Mouse (Mus musculus) testis, adult 2 months (tissue): ENCODE measurements at regions not wholly inside any gene's neighbourhood (a gene's known extent, or its start where the extent isn't known, plus 50 kb on each side); places are given as distances from the start of the nearest gene placed in this dataset.

Experiments
- H3K27ac ChIP-seq: fragments of 200-500 bp; 2 replicates; pipeline ENCODE4 v1.5.1; 2012; ENCODE audit warnings: low read depth, low read length; ENCODE audit not compliant: control insufficient read depth, insufficient read depth
- H3K27me3 ChIP-seq: fragments of 200-500 bp; 2 replicates; pipeline ENCODE4 v1.6.1; 2012; ENCODE audit warnings: mild to moderate bottlenecking, low read length, moderate library complexity; ENCODE audit not compliant: control insufficient read depth, insufficient read depth
- H3K36me3 ChIP-seq: fragments of 200-500 bp; 2 replicates; pipeline ENCODE4 v1.6.1; 2012; ENCODE audit warnings: mild to moderate bottlenecking, low read length; ENCODE audit not compliant: control insufficient read depth, insufficient read depth
- H3K4me1 ChIP-seq: fragments of 200-500 bp; 2 replicates; pipeline ENCODE4 v1.6.1; 2012; ENCODE audit warnings: low read length; ENCODE audit not compliant: control insufficient read depth, insufficient read depth
- H3K4me3 ChIP-seq: fragments of 200-500 bp; 2 replicates; pipeline ENCODE4 v1.5.1; 2012; ENCODE audit warnings: low read depth, mild to moderate bottlenecking, low read length, moderate library complexity, mixed read lengths; ENCODE audit not compliant: control insufficient read depth
- CTCF ChIP-seq: fragments of 200-500 bp; IDR thresholded peaks from 2 replicates; pipeline ENCODE4 v1.5.1; 2012; ENCODE audit warnings: low read depth, mild to moderate bottlenecking, inconsistent platforms, low read length, moderate library complexity; ENCODE audit not compliant: control insufficient read depth, insufficient read depth, insufficient replicate concordance
- POLR2A ChIP-seq: fragments of 200-500 bp; IDR thresholded peaks from 2 replicates; pipeline ENCODE4 v1.6.1; 2012; ENCODE audit warnings: low read depth, mild to moderate bottlenecking, inconsistent platforms, low read length, moderate library complexity; ENCODE audit not compliant: control insufficient read depth

- TF ChIP-seq POLR2A (no peak), CTCF (no peak)
- H3K27me3 ChIP-seq = no peaks in the 10 kb centered on the region
- H3K4me1 ChIP-seq = no peaks in the 10 kb centered on the region
- H3K36me3 ChIP-seq = no peaks in the 10 kb centered on the region
- no peak overlapping the region for H3K4me3 ChIP-seq
- H3K27ac ChIP-seq = no peak overlapping the region
These were observed 88.5 kb upstream of the Rnf32 start for GRCm38 (mm10) chr5:29107276-29107675.

DNA sequence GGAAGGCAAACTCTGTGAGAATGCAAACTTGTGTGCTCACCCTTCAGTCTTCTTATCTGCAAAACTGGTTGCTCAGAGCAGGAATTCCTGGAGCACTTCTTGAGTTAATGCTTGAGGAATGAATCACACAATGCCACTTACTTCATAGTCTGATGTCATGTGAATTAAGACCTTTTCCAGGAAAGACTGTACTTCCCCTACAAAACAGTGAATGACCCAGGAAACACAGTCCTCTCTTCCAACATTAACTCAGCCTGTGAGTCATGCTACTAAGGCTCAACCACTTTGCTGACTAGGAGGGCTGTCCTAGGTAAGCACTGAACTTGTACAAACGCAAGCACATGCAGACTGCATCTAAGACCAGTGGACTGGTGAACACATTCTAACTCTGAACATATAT lies 112.5 kb upstream of the Rnf32 start:
- Histone ChIP-seq H3K36me3 (no peaks in the 10 kb centered on the region), H3K27me3 (no peaks in the 10 kb centered on the region), H3K27ac (no peak overlapping the region), H3K4me3 (no peak overlapping the region), H3K4me1 (no peaks in the 10 kb centered on the region)
- TF ChIP-seq POLR2A (no peak), CTCF (no peak)

GRCm38 (mm10) chr5:29054393-29054792 lies 141.4 kb upstream of the Rnf32 start:
- H3K36me3 ChIP-seq = no peaks in the 10 kb centered on the region
- no peak overlapping the region for H3K27ac ChIP-seq
- TF ChIP-seq POLR2A (no peak), CTCF (no peak)
- H3K27me3 ChIP-seq = no peaks in the 10 kb centered on the region
- H3K4me3 ChIP-seq = no peak overlapping the region
- no peaks in the 10 kb centered on the region for H3K4me1 ChIP-seq

DNA sequence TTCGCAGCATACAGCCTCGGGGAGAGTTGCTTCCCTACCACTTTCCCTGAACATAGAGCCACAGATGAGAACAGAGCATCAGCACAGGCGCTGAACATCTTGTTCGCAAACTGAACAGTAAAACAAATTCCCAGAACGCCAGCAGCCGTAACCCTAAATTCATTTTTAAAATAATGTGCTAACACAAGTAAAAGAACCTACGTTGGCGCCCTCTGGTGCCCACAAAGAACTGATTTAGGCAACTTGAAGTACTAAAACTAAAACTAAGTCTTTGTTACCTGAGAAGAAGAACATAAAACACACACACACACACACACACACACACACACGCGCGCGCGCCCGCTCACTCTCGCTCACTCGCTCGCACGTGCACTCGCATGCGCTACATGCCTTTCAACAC lies 159.2 kb upstream of the Rnf32 start:
- H3K4me3 ChIP-seq = no peak overlapping the region
- no peaks in the 10 kb centered on the region for H3K4me1 ChIP-seq
- TF ChIP-seq CTCF = no peak
- TF ChIP-seq POLR2A = no peak
- H3K36me3 ChIP-seq = no peaks in the 10 kb centered on the region
- no peaks in the 10 kb centered on the region for H3K27me3 ChIP-seq
- H3K27ac ChIP-seq = no peak overlapping the region

DNA sequence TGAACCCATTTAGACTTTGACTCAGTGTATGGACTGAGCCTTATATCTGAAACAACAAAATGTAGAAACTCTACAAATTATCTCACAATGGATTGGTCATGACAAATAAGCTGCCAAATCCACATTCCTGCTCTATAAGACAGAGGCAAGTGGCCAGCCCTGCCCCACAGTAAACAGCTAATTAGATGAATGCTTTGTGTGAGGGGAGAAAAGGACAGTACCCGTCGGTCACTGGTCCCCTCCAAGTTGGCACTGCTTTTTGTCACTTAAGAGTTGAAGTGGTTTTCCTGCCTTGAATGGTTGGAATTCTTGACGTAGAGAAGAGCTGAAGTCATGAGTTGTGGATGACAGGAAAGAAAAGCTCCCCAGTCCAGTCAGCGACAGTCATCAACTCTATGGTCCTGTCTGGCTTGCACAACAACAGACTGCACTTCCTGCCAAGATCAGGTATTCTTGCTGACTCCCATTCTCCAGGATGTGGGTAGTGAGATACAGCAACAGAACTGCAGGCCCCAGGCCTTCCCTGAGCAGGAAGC lies 162.3 kb upstream of the Rnf32 start:
- H3K36me3 ChIP-seq = no peaks in the 10 kb centered on the region
- H3K27ac ChIP-seq = no peak overlapping the region
- TF ChIP-seq POLR2A = no peak
- no peak for TF ChIP-seq CTCF
- no peaks in the 10 kb centered on the region for H3K4me1 ChIP-seq
- no peak overlapping the region for H3K4me3 ChIP-seq
- H3K27me3 ChIP-seq = no peaks in the 10 kb centered on the region

- no peaks in the 10 kb centered on the region for H3K36me3 ChIP-seq
- no peaks in the 10 kb centered on the region for H3K27me3 ChIP-seq
- H3K27ac ChIP-seq = no peak overlapping the region
- no peaks in the 10 kb centered on the region for H3K4me1 ChIP-seq
- no peak overlapping the region for H3K4me3 ChIP-seq
- no peak for TF ChIP-seq POLR2A
- no peak for TF ChIP-seq CTCF
These were observed 165.3 kb upstream of the Rnf32 start for GRCm38 (mm10) chr5:29030525-29030924.

DNA sequence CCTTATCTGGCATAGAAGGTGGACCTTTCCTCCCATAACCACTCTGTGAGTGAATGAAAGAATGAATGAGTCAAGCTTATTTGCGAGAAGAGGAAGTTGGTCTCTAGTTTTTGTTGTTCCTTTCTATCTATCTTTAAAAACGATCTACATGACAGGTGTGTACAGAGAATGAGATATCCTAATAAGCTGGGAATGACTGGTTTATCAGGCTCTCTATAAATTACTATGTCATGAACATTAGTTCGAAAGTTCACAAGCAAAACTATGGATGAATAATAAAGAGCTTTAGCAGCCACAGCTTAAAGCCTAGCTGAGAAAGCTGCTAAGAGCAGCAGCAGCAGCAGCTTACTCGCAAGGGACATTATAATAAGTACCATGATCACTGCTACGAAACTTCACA lies 165.8 kb upstream of the Rnf32 start:
- Histone ChIP-seq H3K4me3 (no peak overlapping the region), H3K4me1 (no peaks in the 10 kb centered on the region), H3K27me3 (no peaks in the 10 kb centered on the region), H3K27ac (no peak overlapping the region), H3K36me3 (no peaks in the 10 kb centered on the region)
- TF ChIP-seq CTCF = no peak
- no peak for TF ChIP-seq POLR2A

- no peaks in the 10 kb centered on the region for H3K36me3 ChIP-seq
These were observed 170.7 kb upstream of the Rnf32 start for GRCm38 (mm10) chr5:29025045-29025444.

More at GRCm38 (mm10) chr5:29025045-29025444, 170.7 kb upstream of the Rnf32 start:
- Histone ChIP-seq H3K27ac (no peak overlapping the region), H3K27me3 (no peaks in the 10 kb centered on the region), H3K4me1 (no peaks in the 10 kb centered on the region), H3K4me3 (no peak overlapping the region)
- no peak for TF ChIP-seq CTCF
- no peak for TF ChIP-seq POLR2A
